Comparison of ENCODE assay signal across 18 mouse cellular contexts in genomic region chr2:45128696-45129095, GRCm38 (mm10). TPM values are rescaled to one million over a fixed set of nuclear protein-coding genes. Genes with fewer than 3 reads are reported as not detected.
DNase-seq lines count a peak whose midpoint lies in the region; ATAC-seq and TF ChIP-seq lines count a peak whose summit lies in the region.
"Had no signal": no experiment of that assay in that cellular context is flagged by ENCODE, and none has a peak within 500 bp of the region (broad histone marks: within the 10 kb centered on the region; RNA-seq: fewer than 3 reads in every experiment).

No protein-coding gene starts in this region.

- H3K9ac ChIP-seq in midbrain, embryonic 11.5 days (ENCODE audit: low read length), result no peak overlapping the region
- no peak overlapping the region for H3K9ac ChIP-seq in midbrain, postnatal 0 days (replicated peaks; ENCODE audit: low read length, poor library complexity, severe bottlenecking)

- H3K27me3 ChIP-seq in midbrain, embryonic 11.5 days (ENCODE audit: control insufficient read depth, insufficient read depth, low read length), result no peaks in the 10 kb centered on the region
- H3K27me3 ChIP-seq in midbrain, postnatal 0 days (ENCODE audit: insufficient read depth, low read length), result no peaks in the 10 kb centered on the region
- H3K27me3 ChIP-seq: CH12.LX, Patski had no signal

- no peaks in the 10 kb centered on the region for H3K4me1 ChIP-seq in midbrain, embryonic 11.5 days (ENCODE audit: control insufficient read depth, insufficient read depth, low read length)
- no peaks in the 10 kb centered on the region for H3K4me1 ChIP-seq in midbrain, postnatal 0 days (ENCODE audit: insufficient read depth, low read length)

- TF ChIP-seq CTCF in midbrain, postnatal 0 days (IDR thresholded peaks at IDR 0.05), result no peak

- DNase-seq in heart, adult 11 months, result peak; percentile 55
- no peak for DNase-seq in heart, postnatal 4 days
- peak; percentile 78 for DNase-seq in midbrain, embryonic 11.5 days (ENCODE audit: low spot score, missing footprints)
- no peak for DNase-seq in midbrain, postnatal 0 days (ENCODE audit: low spot score)
- DNase-seq: adrenal gland, adult 8-10 months; adrenal gland, postnatal 10 days; adrenal gland, postnatal 14 days; adrenal gland, postnatal 25 days; adrenal gland, postnatal 36 days; B cell, adult 2 months; cerebellum, adult 11 months; cerebellum, adult 11-12 months; cerebellum, adult 18-20 months had no signal

- 98% methylated on average over 2 of the region's 2 CpGs for WGBS in midbrain, embryonic 11.5 days
- 97% methylated on average over 2 of the region's 2 CpGs for WGBS in midbrain, postnatal 0 days

- H3K4me3 ChIP-seq in midbrain, embryonic 11.5 days (ENCODE audit: low read depth, low read length), result no peak overlapping the region
- no peak overlapping the region for H3K4me3 ChIP-seq in midbrain, postnatal 0 days (ENCODE audit: low read depth, low read length)

- no peak overlapping the region for H3K4me2 ChIP-seq in midbrain, embryonic 11.5 days
- no peak overlapping the region for H3K4me2 ChIP-seq in midbrain, postnatal 0 days (ENCODE audit: low read depth, low read length, poor library complexity, severe bottlenecking)

- H3K36me3 ChIP-seq in midbrain, embryonic 11.5 days (ENCODE audit: control insufficient read depth, insufficient read depth, low read length), result no peaks in the 10 kb centered on the region
- H3K36me3 ChIP-seq in midbrain, postnatal 0 days (ENCODE audit: insufficient read depth, low read length), result no peaks in the 10 kb centered on the region
- H3K36me3 ChIP-seq: G1E had no signal

- no peaks in the 10 kb centered on the region for H3K9me3 ChIP-seq in midbrain, embryonic 11.5 days (ENCODE audit: control insufficient read depth, low read length)
- H3K9me3 ChIP-seq in midbrain, postnatal 0 days (ENCODE audit: low read length), result no peaks in the 10 kb centered on the region
- H3K9me3 ChIP-seq: G1E had no signal

- H3K27ac ChIP-seq in midbrain, embryonic 11.5 days (ENCODE audit: low read depth, low read length), result no peak overlapping the region
- H3K27ac ChIP-seq in midbrain, postnatal 0 days (ENCODE audit: low read depth, low read length), result no peak overlapping the region

- no peak for ATAC-seq in midbrain, embryonic 11.5 days (ENCODE audit: low FRiP score)
- ATAC-seq in midbrain, postnatal 0 days (ENCODE audit: low FRiP score), result no peak
- ATAC-seq: activated CD4-positive, CD25-positive, alpha-beta regulatory T cell, adult 4 months; CD4-positive, CD25-positive, alpha-beta regulatory T cell, adult 4 months; Patski had no signal

RNA-seq across cellular contexts. Expression of gene Zeb2, which starts 11.5 kb away (rescaled TPM):
- 10 to 100 TPM; 59.7 to 66.5 TPM for total RNA-seq in heart, postnatal 4 days (2021)
- 61.2 and 69.9 TPM in 2 replicates for polyA plus RNA-seq in midbrain, embryonic 11.5 days (2014; fragmentation: Nextera tagmentation; extraction: Ambion mirVana)
- total RNA-seq in midbrain, postnatal 0 days (2014; rRNA removed), result 39.6 and 48.1 TPM in 2 replicates
- polyA plus RNA-seq in midbrain, postnatal 0 days (2015; fragmentation: Nextera tagmentation; extraction: Ambion mirVana), result 13.4 and 15.3 TPM in 2 replicates

Comparison
In these comparisons a context has a peak if more than half of its experiments do, and no peak if none do; other contexts are left out.
1. DNase-seq: peak in heart, adult 11 months (single experiment) and midbrain, embryonic 11.5 days (single experiment); none in heart, postnatal 4 days (single experiment) and midbrain, postnatal 0 days (single experiment).